Mouse (Mus musculus) cerebellum, adult 18-20 months (tissue): ENCODE measurements around the gene Dtx2.

Experiments
- DNase-seq, 2 experiments: peaks; one replicate each; pipeline ENCODE4 v3.0.0; 2021

Gene Dtx2

GRCm38 (mm10) chr5:135994725-135995687 is at the start of gene Dtx2:
TSS of gene Dtx2 (plus strand) at chr5:135994800.
- DNase-seq, result peak; percentile 89 to 94

DNA sequence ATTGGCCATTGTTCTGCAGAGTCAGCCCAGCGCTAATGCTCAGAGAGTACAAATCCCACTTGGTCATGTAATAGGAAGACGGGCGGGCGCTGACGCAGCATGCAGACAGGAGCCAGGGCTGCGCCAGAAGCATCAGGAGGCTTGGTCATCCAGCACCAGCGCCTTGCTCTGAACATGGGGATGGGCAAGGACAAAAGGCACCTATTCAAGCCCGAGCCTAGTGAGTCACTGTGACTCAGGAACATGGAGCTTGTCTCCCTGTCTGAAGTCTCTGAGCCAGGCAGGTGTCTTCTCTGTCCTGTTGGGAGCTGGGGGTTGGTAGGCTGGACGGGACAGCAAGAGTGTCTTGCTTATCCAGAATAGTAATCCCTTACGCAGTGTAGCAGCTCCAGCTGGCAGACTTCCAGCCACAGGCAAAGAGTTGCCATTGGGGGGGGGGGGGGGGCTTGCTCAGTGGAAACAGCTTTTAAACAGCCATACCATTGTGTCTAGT is 48.6 kb upstream of the Dtx2 start:
- DNase-seq, result no peak

DNA sequence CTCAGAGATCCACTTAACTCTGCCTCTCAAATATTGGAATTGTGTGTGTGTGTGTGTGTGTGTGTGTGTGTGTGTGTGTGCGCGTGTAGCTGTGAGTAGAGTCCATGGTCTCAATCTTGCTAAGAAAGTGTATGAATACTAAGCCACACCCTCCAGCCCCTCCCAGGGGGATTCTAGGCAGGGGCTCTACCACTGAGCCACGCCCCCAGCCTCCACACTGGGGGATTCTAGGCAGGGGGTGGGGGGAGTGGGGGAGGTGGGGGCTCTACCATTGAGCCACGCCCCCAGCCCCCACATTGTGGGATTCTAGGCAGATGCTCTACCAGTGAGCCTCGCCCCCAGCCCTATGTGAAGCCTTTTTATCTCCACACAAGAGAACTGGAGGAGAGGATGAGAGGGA is 48.0 kb upstream of the Dtx2 start:
- no peak for DNase-seq

- DNase-seq, result no peak
These were observed 43.7 kb upstream of the Dtx2 start for GRCm38 (mm10) chr5:135950710-135951412.

GRCm38 (mm10) chr5:135951660-135952059 is 42.9 kb upstream of the Dtx2 start:
- no peak for DNase-seq

GRCm38 (mm10) chr5:135952830-135953229 is 41.8 kb upstream of the Dtx2 start:
- peak; percentile 39 to 49 for DNase-seq

- no peak for DNase-seq
These were observed 38.0 kb upstream of the Dtx2 start for GRCm38 (mm10) chr5:135956300-135957206.

GRCm38 (mm10) chr5:135957207-135957974 is 37.2 kb upstream of the Dtx2 start:
- DNase-seq, result peak; percentile 84 to 93

DNA sequence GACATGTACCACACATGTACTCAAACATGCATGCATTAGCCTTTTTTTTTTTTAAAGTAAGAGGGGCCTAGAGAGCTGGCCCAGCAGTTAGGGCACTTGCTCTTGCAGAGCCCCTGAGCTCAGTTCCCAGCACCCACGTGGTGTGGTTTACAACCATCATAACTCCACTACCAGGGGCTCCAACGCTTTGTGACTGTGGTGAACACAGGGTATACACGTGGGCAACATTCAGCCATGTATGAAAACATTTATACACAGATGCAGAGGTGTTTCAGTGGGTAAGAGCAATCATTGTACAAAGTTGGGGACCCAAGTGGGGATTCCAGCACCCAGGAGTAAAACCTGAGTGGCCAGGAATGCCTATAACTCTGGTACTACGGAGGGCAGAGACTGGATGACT is 36.2 kb upstream of the Dtx2 start:
- DNase-seq, result no peak

DNA sequence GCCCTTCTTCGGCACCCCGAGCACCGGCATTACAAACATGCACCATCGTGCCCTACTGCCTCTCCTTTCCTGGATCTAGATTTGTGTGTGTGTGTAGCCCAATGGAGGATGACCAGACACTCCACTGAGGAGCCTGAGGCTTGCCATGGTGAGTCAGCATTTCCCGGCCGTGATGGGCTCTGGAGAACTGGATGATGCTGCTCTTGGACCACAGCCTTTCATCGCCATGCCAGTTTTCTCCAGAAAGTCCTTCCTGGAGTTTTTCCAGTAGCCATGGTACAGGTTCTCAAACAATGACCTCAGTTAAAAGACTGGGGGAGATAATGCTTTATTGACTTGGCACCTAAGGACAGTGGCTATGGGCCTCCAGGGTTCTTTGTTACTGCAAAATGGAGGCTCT is 34.7 kb upstream of the Dtx2 start:
- DNase-seq, result no peak

DNA sequence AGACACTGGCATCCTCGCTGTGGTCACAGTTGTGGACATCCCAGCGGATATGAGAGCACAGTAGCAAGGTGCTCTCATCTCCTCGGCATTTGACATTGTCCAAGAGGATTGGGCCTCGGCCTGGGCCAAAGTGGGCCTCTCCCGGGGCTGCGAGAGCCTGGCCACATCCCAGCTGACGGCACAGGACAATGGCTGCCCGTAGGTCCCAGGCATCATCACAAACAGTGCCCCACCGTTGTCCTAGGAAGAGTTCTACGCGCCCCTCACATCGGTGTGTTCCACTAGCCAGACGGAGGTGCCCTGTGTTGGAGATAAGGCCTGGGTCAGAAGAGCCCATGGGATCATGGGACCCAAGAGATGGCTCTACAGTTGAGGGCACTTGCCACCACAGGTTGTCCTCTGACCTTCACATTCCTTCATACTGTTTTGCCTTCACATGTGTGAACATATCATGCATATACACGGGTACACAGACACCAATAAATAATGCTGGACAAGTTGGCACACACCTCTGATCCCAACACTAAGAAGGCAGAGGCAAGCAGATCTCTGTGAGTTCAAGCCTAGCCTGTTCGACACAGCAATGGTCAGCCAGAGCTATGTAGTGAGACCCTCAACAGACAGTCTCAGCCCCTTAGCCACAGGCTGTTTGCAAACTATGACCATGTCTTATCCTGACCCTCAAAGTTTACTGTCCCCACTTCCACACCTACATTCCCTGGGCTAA is 33.5 kb upstream of the Dtx2 start:
- no peak for DNase-seq

- DNase-seq, result no peak
These were observed 32.5 kb upstream of the Dtx2 start for GRCm38 (mm10) chr5:135962125-135962491.

- peak; percentile 96 to 99 for DNase-seq
These were observed 31.9 kb upstream of the Dtx2 start for GRCm38 (mm10) chr5:135962492-135963279.

DNA sequence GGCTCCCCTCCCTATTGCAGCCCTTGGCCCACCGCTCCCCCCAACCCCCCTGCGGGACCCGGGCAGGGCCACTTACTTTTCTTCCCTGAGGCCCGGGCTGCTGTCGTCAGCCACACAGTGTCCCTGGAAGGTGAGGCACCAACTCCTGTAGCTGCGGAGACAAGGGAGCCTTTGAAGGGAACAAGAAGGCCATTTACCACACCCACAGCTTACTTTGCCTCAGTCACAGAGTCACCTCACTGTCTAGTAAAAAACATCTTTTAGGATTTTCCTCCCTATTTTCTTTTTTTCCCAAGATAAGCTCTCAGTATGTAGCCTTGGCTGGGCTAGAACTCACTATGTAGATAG is 31.3 kb upstream of the Dtx2 start:
- no peak for DNase-seq

- peak; percentile 30 to 48 for DNase-seq
These were observed 29.1 kb upstream of the Dtx2 start for GRCm38 (mm10) chr5:135965501-135965930.

DNA sequence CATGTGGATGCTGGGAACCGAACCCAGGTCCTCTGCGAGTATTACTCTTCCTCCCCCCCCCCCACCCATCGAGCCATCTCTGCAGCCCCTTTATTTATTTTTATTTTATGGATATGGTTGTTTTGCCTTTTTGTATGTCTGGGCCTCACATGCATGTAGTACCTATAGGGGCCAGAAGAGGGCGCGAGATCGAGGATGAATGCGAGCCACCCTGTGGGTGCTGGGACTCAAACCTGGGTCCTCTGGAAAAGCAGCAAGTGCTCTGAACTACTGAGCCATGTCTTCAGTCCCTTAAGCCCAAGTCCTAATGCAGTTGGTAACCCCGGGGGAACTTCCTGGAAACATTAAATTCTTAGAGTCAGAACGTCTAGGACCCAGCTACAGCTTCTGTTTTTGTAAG is 27.7 kb upstream of the Dtx2 start:
- no peak for DNase-seq

GRCm38 (mm10) chr5:135968781-135969180 is 25.8 kb upstream of the Dtx2 start:
- peak; percentile 54 to 62 for DNase-seq

- no peak for DNase-seq
These were observed 24.4 kb upstream of the Dtx2 start for GRCm38 (mm10) chr5:135970247-135970646.

DNA sequence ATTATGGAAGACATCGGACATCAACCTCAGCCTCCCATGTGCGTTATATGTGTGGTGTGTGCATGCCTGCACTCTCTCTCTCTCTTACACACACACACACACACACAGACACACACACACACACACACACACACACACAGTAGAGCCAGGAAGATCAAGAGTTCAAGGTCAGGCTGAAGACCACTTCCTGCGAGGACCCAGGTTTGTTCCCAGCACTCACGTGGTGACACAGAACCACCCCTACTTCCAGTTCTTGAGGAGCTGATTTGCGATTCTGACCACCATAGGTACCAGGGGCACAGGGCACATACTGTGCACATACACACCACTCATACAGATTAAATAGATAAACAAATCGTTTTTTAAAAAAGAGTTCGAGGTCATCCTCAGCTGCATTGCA is 22.7 kb upstream of the Dtx2 start:
- no peak for DNase-seq

DNA sequence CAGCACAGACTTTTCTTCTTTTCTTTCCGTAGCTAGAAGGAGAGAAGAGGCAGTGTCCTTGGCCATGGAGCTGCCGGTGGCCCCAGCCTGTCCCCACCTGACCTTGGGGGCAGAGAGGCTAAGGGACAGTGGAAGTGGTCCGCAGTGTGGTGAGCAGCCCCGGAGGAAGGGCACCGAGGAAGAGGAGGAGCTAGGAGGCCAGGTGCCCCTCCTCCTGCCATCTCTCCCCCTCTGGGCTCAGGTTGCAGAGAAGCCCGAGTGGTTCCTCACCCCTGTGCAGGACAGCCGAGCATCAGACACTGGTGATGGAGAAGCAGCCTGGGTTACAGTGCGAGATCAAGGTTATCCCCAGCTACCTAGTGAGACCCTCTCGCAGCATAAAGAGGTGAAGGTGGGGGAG is 20.2 kb upstream of the Dtx2 start, which contains the start of gene Ssc4d:
TSS of gene Ssc4d (minus strand) at position 167 of the 400 bp plus-strand sequence.
- DNase-seq, result no peak
